Mouse (Mus musculus) retina, embryonic 14.5 days (tissue): ENCODE measurements at regions not wholly inside any gene's neighbourhood (a gene's known extent, or its start where the extent isn't known, plus 50 kb on each side); places are given as distances from the start of the nearest gene placed in this dataset.
A peak's percentile ranks its signal among the peaks of the same experiment; 100 is the strongest.

Experiments
- DNase-seq: peaks from one replicate; pipeline ENCODE4 v3.0.0-alpha.2; 2015; ENCODE audit warnings: low spot score

DNA sequence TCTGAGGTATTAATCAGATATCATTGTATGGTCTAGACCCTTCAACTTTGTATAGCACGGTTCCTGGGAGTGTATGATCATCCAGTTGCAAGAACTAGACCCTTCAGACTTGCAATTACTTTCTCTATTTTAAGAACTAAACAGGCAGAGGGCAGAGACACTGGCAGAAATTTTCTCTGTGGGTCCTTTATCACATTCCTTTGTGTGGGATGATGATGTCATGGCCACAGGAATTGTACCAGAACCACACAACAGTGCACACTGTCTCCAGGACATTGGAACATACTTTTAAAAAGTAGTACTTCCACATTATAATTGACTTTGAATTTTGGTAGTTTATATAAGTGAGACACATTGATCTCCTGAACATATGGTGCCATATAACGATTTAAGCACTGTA lies 674.2 kb downstream of the Rfpl4b start:
- DNase-seq = no peak

DNA sequence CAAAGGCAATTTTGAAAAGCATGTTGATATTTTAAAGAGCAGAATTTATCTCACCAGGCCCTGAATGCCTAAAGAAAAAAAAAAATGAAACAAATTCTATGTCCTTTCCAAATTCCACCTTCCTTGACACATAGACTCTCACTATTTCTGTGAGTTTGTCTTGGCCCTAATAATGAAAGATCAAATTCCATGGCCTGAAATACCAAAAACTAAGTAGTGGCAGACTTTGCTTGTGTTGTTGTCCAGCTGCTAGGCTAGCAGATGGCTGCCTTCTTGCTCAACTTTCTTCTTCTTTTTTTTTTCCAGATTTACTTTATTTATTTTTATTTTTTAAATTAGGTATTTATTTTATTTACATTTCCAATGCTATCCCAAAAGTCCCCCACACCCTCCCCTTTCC lies 682.4 kb downstream of the Rfpl4b start:
- DNase-seq = no peak

DNA sequence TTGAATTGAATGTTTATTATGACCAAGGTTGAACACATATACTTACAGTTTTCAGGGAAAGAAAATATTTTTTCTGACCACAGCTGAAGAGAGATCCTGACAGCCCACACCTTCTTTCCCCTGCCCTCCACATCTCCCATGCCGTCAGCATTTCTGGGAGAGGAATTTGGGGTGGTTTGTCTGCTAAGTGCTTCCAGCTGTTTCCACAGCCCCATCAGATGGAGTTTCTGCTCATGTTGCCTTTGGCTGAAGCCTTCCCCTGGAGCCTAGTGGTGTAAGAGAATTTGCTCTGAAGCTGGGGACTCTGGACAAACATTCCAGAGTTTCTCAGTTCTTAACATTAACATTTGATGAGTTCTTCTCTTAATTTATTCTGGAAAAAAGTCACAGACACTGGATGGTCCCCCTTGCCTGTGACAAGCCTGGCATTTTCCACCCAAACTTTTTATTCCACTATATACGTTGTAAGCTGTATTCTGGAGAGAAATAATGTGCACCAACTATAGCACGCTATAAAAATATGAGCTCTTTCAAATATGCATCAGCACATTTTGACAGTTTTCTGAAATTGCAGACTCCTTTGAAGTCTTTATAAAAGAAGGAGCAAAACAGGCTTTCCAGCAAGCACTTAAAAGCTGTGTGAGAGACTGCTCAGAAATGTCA lies 699.5 kb downstream of the Rfpl4b start:
- no peak for DNase-seq

DNA sequence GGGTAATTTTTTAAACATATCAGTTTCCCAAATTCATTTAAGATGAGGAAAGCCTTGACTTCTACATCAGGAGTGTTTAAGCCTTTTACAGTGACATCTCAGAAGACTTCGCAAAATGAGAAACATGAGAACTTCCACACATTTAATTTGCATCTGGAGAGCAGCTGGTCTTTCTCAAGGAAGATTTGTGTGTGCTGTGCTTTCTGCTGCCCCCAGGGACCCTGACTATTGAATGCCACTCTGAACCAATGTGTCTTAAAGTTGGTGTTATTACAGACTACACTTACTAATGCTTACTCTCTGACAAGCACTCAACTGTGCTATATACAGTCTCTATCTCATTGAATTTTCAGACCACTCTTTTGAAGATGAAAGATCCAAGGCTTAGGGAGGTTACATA lies 703.0 kb downstream of the Rfpl4b start:
- no peak for DNase-seq

DNA sequence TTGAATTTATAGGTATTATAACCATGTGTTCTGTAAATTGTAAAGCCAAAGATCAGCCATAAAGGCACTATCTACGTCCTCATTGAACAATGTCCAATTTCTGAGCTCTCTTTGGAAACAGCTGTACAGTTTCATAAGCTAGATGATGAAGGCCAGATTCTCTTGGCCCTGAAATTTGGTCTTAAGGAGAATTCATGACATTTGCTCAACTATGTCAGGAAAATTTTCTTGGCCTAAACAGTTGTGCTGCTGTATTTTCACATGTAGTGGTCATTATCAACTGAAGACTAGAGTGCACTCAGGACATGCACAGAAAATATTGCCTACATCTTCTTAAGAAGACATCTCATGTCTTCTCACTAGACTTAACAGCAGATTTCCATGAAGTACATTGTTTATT lies 705.1 kb downstream of the Rfpl4b start:
- no peak for DNase-seq

DNA sequence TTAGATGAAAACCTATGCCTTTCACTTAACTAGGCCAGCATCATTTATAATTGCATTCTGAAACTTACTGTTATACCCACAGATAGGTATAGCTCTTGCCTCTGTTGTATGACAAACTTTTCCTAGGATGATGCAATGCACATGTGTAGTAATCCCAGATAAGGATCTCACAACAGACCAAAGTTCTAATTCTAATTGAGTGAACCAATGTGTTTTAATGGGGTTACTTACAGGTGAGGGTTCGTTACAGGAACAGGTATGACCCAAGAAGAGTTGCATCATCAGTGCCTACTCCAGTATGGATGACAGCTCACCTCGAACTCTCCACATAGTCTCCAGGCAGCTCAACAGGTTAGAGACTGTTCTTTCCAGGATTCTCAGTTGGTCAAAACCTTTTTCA lies 707.4 kb downstream of the Rfpl4b start:
- DNase-seq = no peak

DNA sequence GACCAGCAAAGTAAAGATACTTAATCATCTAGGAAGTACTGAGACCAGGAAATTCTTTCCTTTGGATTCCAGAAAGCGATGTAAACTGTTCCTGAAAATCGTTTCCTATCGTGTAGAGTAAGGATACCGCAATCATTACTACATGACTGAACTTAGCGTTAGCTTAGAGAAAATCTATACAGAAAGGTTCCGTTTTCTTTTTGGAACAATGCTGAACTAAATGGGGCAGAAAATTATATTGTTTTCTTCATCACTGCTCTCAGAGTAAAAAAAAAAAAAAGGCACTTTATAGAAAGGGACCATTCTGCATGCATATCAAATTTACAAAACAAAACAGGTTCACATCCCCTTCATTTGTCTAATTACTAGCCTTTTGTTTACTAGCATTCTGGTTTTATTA lies 713.0 kb downstream of the Rfpl4b start:
- DNase-seq = peak; percentile 79

DNA sequence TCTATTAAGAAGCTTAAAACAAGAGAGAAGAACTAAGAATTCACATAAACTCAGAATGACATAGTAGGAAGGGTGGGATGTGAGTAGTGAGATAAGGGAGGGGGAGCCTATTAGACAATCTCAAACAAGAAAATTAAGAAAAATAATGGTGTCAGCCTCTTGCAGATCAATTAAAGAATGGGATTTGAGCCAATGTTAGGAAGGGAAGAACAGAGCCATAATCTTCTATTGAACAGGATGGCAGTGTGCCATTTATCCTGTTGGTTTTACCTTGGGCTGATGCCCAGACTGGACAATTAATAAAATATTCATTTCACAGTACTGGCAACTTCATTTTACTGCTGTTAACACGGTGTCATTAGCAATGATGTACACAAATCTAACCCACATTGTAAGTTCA lies 718.0 kb downstream of the Rfpl4b start:
- DNase-seq = no peak

DNA sequence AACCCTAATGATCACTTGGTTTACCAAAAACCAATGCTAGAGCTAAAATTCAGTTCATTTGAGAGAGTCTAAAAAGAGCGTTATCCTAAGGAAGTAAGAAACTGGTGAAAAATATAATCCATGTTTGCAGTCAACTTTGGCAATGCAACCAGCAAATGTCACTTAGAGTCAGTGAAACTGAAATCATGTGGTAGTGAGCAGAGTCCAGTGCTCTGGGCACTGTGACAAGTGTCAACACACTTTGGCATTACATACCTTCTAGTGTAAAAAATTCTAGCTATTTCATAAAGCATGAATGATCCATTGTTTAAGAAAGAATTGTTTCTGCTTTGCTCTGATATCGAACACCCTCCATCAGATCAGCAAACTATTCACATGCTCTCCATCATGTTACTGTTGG lies 743.1 kb downstream of the Rfpl4b start:
- no peak for DNase-seq

DNA sequence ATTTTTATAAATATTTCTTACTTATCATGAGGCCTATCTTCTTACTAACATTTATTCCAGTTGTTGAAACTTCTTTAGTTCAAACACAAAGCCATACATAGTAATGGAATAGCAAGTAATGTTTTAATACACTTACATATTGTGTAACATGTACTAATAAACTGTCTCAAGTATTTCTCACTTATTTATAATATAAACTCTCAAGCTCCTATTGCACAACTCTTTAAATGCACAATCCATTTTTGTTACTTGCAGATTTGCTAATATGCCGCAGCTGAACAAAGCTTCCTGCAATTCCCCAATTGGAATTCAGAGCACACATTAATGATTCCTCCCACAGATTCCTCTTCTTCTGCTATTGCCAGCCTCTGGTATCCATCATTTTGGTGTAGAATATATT lies 749.2 kb downstream of the Rfpl4b start:
- DNase-seq = no peak

DNA sequence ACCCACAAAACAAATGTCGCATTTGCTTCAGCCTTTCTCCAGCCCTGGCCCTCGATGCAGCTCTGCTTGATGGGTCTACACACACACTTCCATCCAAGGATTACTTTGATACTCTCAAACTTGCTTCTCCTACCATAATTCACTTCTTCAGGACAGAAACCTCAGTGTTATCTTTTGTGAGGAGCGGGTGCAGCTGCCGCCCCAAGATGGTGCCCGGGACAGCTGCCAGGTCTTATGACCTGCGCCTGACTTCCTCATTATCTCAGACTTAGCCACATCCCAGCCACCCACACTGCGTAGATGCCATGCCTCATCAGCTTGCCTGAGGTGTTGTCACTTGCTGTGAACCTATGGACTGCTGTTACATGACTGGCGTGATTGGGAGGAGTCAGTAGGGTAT lies 762.5 kb downstream of the Rfpl4b start:
- no peak for DNase-seq

DNA sequence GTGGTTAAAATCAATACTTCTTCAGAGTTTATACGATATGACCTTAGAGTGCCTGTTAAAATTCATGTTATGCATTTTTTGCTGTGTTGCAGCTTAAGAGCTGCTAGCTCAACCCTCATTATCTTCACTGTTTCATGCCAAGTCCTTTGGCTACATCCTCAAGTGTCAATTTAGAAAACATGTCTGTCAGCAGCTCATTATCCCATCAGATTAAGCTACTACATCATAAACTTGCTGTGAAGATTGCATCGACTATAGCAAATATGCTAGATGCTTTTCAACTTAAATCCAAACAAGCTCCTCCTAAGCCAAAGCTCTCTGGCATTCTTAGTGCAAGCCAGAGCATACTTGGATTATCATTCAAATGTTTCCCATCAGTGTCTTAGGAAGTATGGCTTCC lies 811.1 kb downstream of the Rfpl4b start:
- DNase-seq = no peak

DNA sequence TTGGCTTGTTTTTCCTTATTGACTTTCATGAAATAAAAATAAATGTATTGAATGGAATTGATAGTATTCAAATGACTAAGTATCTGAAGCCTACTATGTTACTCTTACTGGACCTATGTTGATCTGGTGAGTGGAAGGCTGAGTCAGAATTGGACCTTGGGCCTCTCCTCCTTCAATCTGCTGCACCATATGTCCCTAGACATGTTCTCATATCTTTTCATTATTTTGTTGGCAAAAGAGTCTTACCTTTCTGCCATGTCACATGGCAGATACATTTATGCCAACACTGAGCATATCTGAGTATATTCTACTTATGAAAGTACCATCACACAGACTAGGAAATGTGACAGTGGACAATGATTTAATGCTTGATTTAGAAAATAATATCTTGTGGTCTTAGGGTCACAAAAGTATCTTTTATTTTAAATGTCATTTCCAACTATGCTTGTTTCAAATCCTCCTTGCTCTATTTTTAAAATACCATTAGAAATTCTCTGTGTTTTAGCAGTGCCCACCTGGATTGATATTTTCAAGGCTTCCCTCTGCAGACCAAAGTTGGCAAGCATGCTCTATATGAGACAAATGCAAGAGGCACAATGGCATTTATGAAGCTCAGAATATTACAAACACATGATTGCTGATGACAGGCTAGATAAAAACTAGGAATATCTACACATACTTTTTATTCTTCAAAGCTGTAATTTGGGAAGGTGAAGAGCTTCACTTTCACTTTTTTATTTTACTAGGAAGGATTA lies 825.7 kb downstream of the Rfpl4b start:
- DNase-seq = no peak

DNA sequence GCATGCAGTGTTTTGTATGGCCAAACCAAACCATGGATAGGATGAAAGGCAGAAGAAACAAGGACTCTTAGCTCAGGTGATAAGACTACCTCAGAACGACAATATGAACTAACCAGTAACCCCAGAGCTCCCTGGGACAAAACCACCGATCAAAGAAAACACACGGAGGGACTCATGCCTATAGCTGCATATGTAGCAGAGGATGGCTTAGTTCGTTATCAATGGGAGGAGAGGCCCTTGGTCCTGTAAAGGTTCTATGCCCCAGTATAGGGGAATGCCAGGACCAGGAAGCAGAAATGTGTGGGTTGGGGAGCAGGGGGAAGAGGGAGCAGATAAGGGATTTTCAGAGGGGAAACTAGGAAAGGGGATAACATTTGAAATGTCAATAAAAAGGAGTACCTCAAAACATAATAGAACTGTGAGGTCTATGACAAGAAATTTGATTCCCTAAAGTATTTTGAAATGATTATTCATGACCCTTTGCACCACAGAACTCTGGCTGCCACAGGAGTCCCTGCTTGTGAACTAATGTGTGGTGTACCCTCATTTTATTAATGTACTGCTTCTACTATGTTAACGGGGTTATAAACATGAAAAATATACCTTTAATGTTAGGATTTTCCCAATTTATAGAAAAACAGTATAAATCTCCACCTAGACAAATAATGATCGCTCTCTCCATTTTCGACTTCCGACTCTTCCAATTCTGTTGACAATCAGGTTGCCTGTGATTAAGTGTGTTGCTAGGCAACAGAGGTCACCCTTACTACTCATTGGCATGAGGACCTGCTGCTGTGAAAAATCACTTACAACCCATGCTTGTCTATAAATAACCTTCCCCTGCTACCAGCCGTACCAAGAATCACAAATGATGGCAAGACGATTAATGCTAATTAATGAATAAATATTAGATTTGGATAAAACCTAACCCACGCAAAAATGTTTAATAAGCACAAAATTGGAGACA lies 833.0 kb downstream of the Rfpl4b start:
- DNase-seq = no peak

DNA sequence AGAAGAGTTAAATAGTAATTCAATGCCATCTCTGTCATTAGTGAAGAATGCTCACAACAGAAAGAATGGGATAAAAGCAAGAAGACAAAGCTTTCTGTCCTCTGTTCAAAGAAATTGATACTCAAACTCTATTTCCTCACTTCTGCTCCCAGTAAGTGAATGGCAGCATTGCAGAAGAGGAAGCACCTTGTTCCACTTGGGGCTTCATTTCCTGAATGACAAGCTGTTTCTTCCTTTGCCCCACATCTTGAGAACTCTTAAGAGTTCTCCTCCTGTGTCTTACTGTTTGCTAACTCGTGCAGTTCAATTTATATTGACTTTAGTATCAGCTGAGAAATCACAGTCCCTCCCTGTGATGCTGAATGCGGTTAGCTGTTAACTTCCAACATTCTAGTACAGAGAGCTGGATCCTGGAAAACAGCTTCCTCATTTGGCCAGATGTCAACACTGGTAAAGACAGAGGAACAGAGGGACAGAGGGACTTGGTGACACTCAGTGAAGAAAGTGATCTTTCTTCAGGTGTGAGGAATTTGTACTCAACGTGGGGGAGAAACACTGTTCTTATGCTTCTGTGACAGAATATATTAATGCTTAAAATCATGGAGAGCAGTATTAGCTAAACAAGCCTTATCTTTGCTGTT lies 840.3 kb upstream of the Marcks start:
- DNase-seq = no peak

DNA sequence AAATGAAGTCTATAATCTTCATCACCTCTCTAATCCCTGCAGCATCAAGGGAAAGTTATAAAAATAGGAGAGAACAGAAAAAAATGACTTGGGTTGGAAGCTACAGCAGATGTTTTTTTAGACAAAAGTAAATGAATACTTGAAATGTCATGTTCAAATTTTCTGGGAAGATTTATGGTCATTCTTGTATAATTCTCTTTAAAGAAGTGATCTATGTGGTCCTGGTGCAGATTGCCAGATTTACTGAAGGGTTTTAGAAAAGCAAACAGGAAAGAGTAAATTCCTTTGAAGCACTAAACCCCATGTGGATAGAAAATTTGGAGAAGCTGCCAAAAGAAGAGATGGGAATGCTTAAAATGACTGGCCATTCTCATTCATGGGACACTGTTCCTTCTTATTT lies 821.3 kb upstream of the Marcks start:
- DNase-seq = no peak

DNA sequence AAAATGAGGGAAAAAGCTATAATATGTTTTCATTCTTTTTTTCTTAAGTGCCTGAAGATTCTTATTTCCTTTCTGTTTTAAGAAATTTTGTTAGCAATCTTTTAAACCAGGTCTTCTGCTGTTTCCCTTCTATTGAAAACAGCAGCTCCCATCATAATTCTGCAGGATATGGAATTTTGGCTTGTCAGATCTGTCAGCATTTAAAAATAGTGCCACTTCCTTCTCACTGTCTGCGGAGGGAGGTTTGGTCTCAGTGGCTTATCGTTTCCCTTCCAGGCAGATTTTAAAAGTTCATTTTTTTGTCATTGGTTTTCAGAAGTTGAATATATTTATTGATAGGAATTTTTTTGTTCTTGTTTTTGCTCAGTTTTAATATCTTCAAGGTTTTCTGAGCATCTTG lies 776.1 kb upstream of the Marcks start:
- DNase-seq = no peak

DNA sequence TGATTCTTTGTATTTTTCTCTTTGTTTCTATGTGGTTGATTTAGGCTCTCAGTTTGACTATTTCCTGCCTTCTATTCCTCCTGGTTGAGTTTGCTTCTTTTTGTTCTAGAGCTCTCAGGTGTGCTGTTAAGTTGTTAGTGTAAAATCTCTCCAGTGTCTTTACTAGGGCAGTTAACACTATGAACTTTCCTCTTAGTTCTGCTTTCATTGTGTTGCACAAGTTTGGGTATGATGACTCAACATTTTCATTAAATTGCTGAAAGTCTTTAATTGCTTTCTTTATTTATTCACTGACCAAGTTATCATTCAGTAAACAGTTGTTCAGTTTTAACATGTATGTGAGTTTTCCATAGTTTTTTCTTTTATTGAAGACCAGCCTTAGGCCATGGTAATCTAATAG lies 772.9 kb upstream of the Marcks start:
- no peak for DNase-seq

DNA sequence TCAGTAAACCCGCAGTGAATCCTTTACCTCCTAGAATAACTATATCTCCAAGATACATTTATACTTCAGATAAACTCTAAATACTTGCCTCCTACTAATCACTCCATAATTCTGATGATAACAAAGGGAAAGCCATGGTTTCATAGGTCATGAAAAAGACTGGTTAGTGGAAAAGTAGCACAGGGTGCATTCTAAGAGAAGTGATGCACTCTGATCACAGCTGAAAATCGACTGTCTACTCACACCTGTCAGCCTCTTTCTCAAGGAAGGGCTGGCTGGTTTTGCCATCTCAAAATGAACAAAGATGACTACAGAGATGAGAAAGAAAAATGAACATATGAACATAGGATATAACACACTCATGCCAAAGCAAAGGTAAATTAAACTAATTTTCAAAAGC lies 769.6 kb upstream of the Marcks start:
- no peak for DNase-seq

DNA sequence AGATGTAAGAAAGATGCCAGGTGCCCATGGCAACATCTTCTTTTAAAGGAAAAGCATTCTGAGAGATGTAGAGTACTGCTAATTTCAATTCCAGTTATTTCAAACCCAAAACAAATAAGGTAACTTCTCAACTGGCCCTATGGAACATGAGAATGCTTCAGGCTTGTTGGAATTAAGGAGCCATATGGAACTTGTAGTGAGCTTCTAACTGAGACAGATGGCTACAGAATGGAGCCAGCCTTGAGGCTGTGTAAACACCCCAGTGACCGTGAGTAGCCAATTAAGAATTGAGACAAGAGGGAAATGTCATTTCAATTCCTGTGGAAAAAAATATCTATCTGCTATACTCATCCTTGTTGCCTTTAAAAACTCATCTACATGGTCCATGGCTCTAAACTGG lies 769.0 kb upstream of the Marcks start:
- peak; percentile 7 for DNase-seq

DNA sequence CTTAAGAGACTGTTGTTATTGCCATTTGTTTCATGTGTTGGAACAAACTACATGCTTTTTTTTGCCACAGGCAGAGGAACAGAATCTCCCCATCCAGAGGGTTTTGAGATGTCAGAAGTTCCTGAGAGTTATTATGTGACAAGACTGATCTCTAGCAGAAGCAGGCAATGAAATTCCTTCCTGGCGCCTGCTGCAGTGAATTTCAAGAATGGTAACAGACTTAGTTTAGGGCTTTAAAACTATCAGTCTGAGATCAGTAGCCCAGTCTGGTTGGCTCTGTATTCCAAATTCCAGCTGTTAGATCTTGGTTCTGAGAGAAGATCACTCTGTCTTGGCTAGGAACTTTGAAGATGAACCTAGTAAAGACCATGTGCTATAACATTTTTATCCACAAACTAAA lies 749.2 kb upstream of the Marcks start:
- no peak for DNase-seq

DNA sequence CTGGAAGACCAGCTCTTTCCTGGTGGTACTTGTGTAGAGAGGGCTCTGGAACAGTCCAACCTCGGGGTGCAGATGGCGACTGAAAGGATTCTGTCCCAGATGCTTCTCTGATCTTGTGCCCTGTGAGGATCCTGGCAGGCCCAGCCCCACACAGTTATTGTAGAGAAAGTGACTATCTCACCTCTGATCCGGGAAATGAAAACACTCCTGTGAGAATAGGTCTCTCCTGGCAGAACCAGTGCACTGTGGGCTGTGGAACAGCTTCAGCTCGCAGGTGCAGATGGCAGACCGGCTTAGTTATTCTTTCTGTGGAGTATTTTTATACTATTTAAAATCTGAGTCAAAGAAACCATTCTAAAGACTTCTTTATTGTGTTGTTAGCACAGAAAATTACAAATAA lies 742.1 kb upstream of the Marcks start:
- DNase-seq = no peak
